Mouse (Mus musculus) hindbrain, postnatal 0 days (tissue): ENCODE measurements around the gene Psd. TPM values are rescaled to one million over a fixed set of nuclear protein-coding genes. Genes with fewer than 3 reads are reported as not detected.
A peak's percentile ranks its signal among the peaks of the same experiment; 100 is the strongest.

Experiments used
- ATAC-seq: fragments of 200-750 bp; cut with Nextera tagmentation; 2 replicates; pipeline ENCODE4 v1.8.0; 2017; ENCODE audit warnings: mild to moderate bottlenecking, moderate TSS enrichment, moderate library complexity
- DNase-seq: peaks from one replicate; pipeline ENCODE4 v3.0.0-alpha.2; 2015; ENCODE audit warnings: low spot score
- H3K27ac ChIP-seq: fragments of 300-500 bp; sonication (generic); 2 replicates; pipeline ENCODE4 v1.5.1; 2014; ENCODE audit warnings: mild to moderate bottlenecking
- H3K27me3 ChIP-seq: fragments of 300-500 bp; sonication (generic); 2 replicates; pipeline ENCODE4 v1.6.1; 2014; ENCODE audit warnings: low read length, mixed read lengths; ENCODE audit not compliant: insufficient read depth
- H3K36me3 ChIP-seq: fragments of 300-500 bp; sonication (generic); 2 replicates; pipeline ENCODE4 v1.6.1; 2014; ENCODE audit warnings: low read length, mixed read lengths; ENCODE audit not compliant: insufficient read depth
- H3K4me1 ChIP-seq: fragments of 300-500 bp; sonication (generic); 2 replicates; pipeline ENCODE4 v1.6.1; 2014; ENCODE audit warnings: antibody characterized with exemption, low read length, mixed read lengths; ENCODE audit not compliant: insufficient read depth
- H3K4me2 ChIP-seq: fragments of 300-500 bp; sonication (generic); 2 replicates; pipeline ENCODE4 v1.6.1; 2014; ENCODE audit warnings: low read depth, mild to moderate bottlenecking, low read length, moderate library complexity, mixed read lengths
- H3K4me3 ChIP-seq: fragments of 300-500 bp; sonication (generic); 2 replicates; pipeline ENCODE4 v1.5.1; 2014; ENCODE audit warnings: low read length
- H3K9ac ChIP-seq: fragments of 300-500 bp; sonication (generic); replicated peaks from 2 replicates; pipeline ENCODE4 v1.6.1; 2014; ENCODE audit warnings: mild to moderate bottlenecking, low read length, moderate library complexity, mixed read lengths
- H3K9me3 ChIP-seq: fragments of 300-500 bp; sonication (generic); 2 replicates; pipeline ENCODE4 v1.6.1; 2016; ENCODE audit warnings: low read length, mixed read lengths
- CTCF ChIP-seq: IDR thresholded peaks from 2 replicates; pipeline ENCODE4 v1.5.1; 2016; ENCODE audit warnings: antibody characterized with exemption, control low read depth, low read depth
- WGBS: fragments of 180-500 bp; shearing (Covaris S2); extraction: QIAGEN DNeasy Blood & Tissue Kit; methylation state at CpG from one replicate; pipeline ENCODE4 v1.1.7; 2014; 5-methylcytosine and 5-hydroxymethylcytosine counted together
- polyA plus RNA-seq: library from polyadenylated mRNA; unstranded; fragments of >200 nt; fragmentation: Nextera tagmentation; extraction: Ambion mirVana; gene quantifications from 2 replicates; pipeline ENCODE4 v1.2.1, GENCODE M21; 2015
- total RNA-seq: library from RNA; depleted of rRNA; stranded (reverse); fragments of >200 nt; gene quantifications from 2 replicates; pipeline ENCODE4 v1.2.3, GENCODE M21; 2014

The Psd gene
- total and polyA plus RNA-seq, 2 experiments from 2014 or later, result 123 to 380 TPM

- peak overlapping the region; percentile 94; the same call in 1 of the 2 replicates for H3K27ac ChIP-seq
- 29% methylated on average over 6 of the region's 6 CpGs for WGBS
- 0 out of 2 replicates have a peak, but pooled peaks have one; percentile 2 for ATAC-seq
Measured at GRCm38 (mm10) chr19:46349550-46349949, 22.6 kb upstream of the Psd start.

GRCm38 (mm10) chr19:46348761-46349458 lies 22.0 kb upstream of the Psd start:
- under 1% methylated on average over 75 of the region's 78 CpGs for WGBS
- DNase-seq (peak; percentile 96), ATAC-seq (peak; percentile 96)
- H3K9me3 ChIP-seq, result no peaks in the 10 kb centered on the region
- no peaks in the 10 kb centered on the region for H3K27me3 ChIP-seq
- peak overlapping the region; percentile 94 for H3K27ac ChIP-seq
- peak; percentile 22; the same call in 1 of the 2 replicates for TF ChIP-seq CTCF
- H3K4me2 ChIP-seq, result peak overlapping the region; percentile 91
- H3K4me3 ChIP-seq, result peak overlapping the region; percentile 67
- H3K36me3 ChIP-seq, result no peaks in the 10 kb centered on the region
- H3K9ac ChIP-seq, result peak overlapping the region; percentile 87
- H3K4me1 ChIP-seq, result no peaks in the 10 kb centered on the region; the same call in 1 of the 2 replicates

More at GRCm38 (mm10) chr19:46349550-46349949, 22.6 kb upstream of the Psd start:
- Histone ChIP-seq H3K4me1 (no peaks in the 10 kb centered on the region; the same call in 1 of the 2 replicates), H3K9ac (peak overlapping the region; percentile 87), H3K36me3 (no peaks in the 10 kb centered on the region), H3K4me3 (peak overlapping the region; percentile 67), H3K27me3 (no peaks in the 10 kb centered on the region), H3K9me3 (no peaks in the 10 kb centered on the region), H3K4me2 (peak overlapping the region; percentile 91)
- DNase-seq, result no peak
- no peak for TF ChIP-seq CTCF

GRCm38 (mm10) chr19:46347936-46348668 lies 21.1 kb upstream of the Psd start:
- Histone ChIP-seq H3K36me3 (no peaks in the 10 kb centered on the region), H3K4me2 (peak overlapping the region; percentile 91), H3K9ac (peak overlapping the region; percentile 87), H3K4me1 (no peaks in the 10 kb centered on the region; the same call in 1 of the 2 replicates), H3K9me3 (no peaks in the 10 kb centered on the region), H3K27ac (peak overlapping the region; percentile 94), H3K4me3 (peak overlapping the region; percentile 67), H3K27me3 (no peaks in the 10 kb centered on the region)
- DNase-seq (peak; percentile 63), ATAC-seq (peak; percentile 34)
- TF ChIP-seq CTCF, result no peak
- whole genome bisulfite sequencing, result 26% methylated on average over 14 of the region's 14 CpGs

GRCm38 (mm10) chr19:46347146-46347545 lies 20.2 kb upstream of the Psd start:
- Histone ChIP-seq H3K36me3 (no peaks in the 10 kb centered on the region), H3K9ac (no peak overlapping the region), H3K4me1 (no peaks in the 10 kb centered on the region; the same call in 1 of the 2 replicates), H3K27ac (no peak overlapping the region), H3K4me2 (no peak overlapping the region), H3K4me3 (no peak overlapping the region), H3K27me3 (no peaks in the 10 kb centered on the region), H3K9me3 (no peaks in the 10 kb centered on the region)
- 100% methylated on average over 1 of the region's 1 CpGs for WGBS
- DNase-seq (no peak), ATAC-seq (no peak)
- no peak for TF ChIP-seq CTCF

GRCm38 (mm10) chr19:46344710-46345419 lies 17.9 kb upstream of the Psd start:
- Histone ChIP-seq H3K4me1 (no peaks in the 10 kb centered on the region; the same call in 1 of the 2 replicates), H3K9ac (no peak overlapping the region), H3K27me3 (no peaks in the 10 kb centered on the region), H3K36me3 (no peaks in the 10 kb centered on the region), H3K4me2 (no peak overlapping the region), H3K27ac (no peak overlapping the region), H3K9me3 (no peaks in the 10 kb centered on the region), H3K4me3 (no peak overlapping the region)
- ATAC-seq, result no peak
- no peak for DNase-seq
- WGBS, result 18% methylated on average over 7 of the region's 7 CpGs
- TF ChIP-seq CTCF, result no peak

- H3K4me2 ChIP-seq, result peak overlapping the region; percentile 87
- peak overlapping the region; percentile 67; the same call in 1 of the 2 replicates for H3K9ac ChIP-seq
- DNase-seq (peak; percentile 80), ATAC-seq (peak; percentile 41)
- H3K4me1 ChIP-seq, result peaks cover 19% of the 10 kb centered on the region
- no peak for TF ChIP-seq CTCF
- no peaks in the 10 kb centered on the region for H3K36me3 ChIP-seq
- no peak overlapping the region; the same call in 1 of the 2 replicates for H3K4me3 ChIP-seq
- no peaks in the 10 kb centered on the region for H3K9me3 ChIP-seq
- H3K27me3 ChIP-seq, result no peaks in the 10 kb centered on the region
- 48% methylated on average over 7 of the region's 7 CpGs for WGBS
- H3K27ac ChIP-seq, result peak overlapping the region; percentile 79
Measured at GRCm38 (mm10) chr19:46339287-46339971, 12.5 kb upstream of the Psd start.
